Mouse (Mus musculus) layer of hippocampus, postnatal 36 days (tissue): ENCODE results near the gene Tox2. TPM values are rescaled to one million over a fixed set of nuclear protein-coding genes. Genes with fewer than 3 reads are reported as not detected.
A peak's percentile ranks its signal among the peaks of the same experiment; 100 is the strongest.

Experiments
- DNase-seq, 2 experiments: peaks; one replicate each; pipeline ENCODE4 v3.0.0; 2022
- total RNA-seq, 2 experiments: library from RNA; stranded (reverse); gene quantifications; 2 replicates each; pipeline ENCODE4 v1.2.3; 2021

The Tox2 gene
- total RNA-seq, 2 experiments from 2014 or later: 18.6 to 20.9 TPM

- no peak for DNase-seq
Observed at GRCm38 (mm10) chr2:163205262-163205647, 2.3 kb downstream of the Tox2 start.

DNA sequence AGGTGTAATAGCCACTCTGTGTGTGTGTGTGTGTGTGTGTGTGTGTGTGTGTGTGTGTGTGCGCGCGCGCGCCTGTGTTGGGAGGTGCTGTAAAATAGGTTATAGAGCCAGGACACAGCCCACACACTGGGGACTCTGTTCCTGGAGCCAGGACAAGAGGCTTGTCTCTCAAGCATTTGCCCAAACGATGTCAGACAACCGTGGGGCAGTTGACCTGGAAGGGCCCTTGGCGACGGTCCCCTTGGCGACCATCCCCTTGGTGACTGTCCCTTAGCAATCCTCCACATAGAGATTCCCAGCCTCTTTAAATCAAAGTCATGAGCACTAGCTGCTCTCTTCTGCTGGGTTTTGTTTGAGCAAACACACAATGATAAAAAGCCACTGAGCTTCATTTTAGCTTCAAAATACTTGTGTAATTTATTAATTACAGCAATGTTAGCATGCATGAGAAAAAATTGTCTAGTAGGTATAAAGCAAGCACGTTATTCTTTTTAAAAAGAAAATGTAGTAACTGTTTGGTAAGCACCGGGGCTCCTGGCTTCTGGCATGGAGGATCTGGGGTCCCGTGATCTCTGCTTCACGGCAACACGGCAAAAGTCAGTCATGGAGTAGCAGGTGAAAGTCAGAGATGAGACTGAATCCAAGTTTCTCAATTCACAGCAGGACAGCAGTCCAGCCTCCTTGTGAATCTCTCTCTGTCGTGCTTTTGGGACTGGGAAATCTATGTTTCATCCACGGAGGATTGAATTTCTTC lies 3.0 kb downstream of the Tox2 start:
- no peak for DNase-seq

DNA sequence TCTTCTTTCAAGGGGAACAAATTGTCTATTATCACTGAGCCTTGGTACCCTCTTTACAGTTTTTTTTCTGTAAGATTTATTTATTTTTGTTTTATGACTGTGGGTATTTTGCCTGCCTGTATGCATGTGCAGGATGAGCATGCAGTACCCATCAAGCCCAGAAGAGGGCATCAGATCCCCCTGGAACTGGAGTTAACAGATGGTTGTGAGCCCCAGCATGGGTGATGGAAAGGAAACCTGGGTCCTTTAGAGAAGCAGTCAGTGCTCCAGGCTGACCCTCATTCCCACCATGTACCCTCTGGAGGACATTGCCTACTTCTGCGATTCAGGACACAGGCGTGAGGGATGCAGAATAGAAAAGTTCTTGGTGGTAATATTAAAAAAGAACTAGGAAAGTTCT lies 4.4 kb downstream of the Tox2 start:
- no peak for DNase-seq

GRCm38 (mm10) chr2:163209139-163209538 lies 6.2 kb downstream of the Tox2 start:
- DNase-seq: no peak

GRCm38 (mm10) chr2:163213085-163213484 lies 10.2 kb downstream of the Tox2 start:
- DNase-seq: no peak

GRCm38 (mm10) chr2:163218095-163218494 lies 15.2 kb downstream of the Tox2 start:
- no peak for DNase-seq

DNA sequence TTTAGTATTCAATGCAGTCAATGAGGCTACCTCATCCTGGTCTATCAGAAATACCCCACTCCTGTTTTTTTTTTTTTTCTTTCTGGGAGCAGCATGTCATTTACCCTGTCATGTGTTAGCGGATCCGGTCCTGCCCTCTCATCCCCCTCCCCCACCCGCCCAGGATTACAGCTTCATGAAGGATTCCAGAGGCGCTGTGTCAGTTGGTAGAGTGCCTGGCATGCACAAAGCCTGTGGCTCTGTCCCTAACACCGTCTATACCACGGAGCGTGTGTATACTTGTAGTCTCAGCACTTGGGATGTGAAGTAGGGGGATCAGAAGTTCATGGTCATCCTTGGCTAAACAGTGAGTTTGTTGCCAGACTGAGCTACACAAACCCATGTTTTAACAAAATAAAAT lies 15.6 kb downstream of the Tox2 start:
- no peak for DNase-seq

DNA sequence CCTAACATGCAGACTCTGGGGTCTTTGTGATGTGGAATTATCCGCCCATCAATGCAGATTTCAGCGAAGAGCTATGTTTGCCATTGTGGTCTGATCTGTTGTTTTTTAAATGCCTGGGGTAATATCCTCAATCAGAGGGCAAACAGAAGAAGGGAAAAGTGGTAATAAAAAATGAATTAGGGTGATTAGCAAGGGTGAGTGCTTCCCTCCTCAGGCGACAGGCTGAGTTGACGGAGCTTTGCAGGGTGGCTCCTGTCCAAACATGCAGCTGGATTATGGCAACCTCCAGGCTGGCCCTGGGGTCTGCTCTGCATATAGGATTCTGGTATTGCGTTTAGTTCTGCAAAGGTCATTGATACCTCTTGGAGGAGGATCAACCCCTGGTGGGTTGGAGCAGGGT lies 16.5 kb downstream of the Tox2 start:
- DNase-seq: no peak

DNA sequence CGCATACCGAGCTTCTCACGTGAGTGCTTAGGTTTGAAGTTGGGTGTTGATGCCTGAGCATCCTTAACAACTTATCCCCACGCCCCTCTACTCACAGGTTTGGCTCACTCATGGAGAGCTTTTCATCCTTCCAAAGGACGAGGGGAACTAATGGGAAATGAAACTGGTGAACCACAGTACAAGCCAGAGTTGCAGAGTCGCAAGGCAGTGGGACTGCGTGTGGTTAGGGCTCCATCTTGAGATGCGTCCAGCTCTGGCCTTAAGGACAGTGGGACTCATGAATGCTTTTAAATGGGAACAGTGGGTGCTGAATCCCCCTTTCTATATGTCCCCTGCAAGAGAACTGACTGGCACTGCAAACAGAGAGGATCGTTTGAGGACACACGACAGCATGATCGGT lies 17.8 kb downstream of the Tox2 start:
- no peak for DNase-seq

DNA sequence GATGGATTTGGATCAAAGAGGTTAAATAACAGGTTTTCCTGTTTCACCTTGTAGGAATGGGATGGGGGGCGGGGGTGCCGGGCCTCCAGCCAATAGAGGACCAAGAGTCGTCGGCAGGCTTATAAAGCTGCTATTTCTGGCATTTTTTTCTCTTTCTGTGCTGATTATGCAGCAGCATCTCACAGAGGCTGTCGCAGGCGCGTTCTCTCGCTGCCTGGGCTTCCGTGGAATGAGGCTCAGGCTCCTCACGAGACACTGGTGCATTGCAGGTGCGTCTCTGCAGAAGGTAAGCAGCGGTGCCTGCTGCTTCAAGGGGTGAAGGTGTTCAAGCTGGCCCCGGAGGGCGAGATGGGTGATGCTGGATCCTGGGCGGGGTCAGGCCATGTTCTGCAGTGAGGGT lies 22.4 kb downstream of the Tox2 start:
- no peak for DNase-seq

GRCm38 (mm10) chr2:163229050-163229449 lies 26.1 kb downstream of the Tox2 start:
- DNase-seq: no peak

- DNase-seq: peak; percentile 58 to 61
Observed at GRCm38 (mm10) chr2:163231781-163232534, 29.0 kb downstream of the Tox2 start.

- no peak for DNase-seq
Observed at GRCm38 (mm10) chr2:163233666-163234065, 30.7 kb downstream of the Tox2 start.

GRCm38 (mm10) chr2:163236057-163236456 lies 33.1 kb downstream of the Tox2 start:
- DNase-seq: peak; percentile 27 to 38

GRCm38 (mm10) chr2:163237999-163238529 lies 35.1 kb downstream of the Tox2 start:
- DNase-seq: peak in 1 of 2 experiments; percentile 24

DNA sequence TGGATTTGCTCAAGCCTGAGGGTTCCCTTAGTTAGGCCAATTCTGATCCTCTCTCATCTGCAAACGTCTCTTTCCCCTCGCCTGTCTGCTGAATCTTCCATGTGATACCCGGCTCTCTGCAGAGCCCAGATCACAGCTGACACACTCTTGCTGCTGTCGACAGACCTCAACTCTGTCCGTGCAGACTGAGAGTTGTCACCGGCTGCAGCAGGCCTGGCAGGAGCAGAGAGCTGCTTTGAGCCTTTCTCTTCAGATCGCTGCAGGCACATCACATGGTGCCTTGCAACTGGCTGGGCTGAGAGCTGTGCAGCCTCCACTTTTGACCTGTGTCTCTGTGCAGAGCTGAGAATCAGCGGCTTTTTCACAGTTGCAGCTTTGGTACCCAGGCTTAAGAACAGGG lies 37.0 kb downstream of the Tox2 start:
- DNase-seq: no peak

- DNase-seq: no peak
Observed at GRCm38 (mm10) chr2:163241867-163242266, 38.9 kb downstream of the Tox2 start.

DNA sequence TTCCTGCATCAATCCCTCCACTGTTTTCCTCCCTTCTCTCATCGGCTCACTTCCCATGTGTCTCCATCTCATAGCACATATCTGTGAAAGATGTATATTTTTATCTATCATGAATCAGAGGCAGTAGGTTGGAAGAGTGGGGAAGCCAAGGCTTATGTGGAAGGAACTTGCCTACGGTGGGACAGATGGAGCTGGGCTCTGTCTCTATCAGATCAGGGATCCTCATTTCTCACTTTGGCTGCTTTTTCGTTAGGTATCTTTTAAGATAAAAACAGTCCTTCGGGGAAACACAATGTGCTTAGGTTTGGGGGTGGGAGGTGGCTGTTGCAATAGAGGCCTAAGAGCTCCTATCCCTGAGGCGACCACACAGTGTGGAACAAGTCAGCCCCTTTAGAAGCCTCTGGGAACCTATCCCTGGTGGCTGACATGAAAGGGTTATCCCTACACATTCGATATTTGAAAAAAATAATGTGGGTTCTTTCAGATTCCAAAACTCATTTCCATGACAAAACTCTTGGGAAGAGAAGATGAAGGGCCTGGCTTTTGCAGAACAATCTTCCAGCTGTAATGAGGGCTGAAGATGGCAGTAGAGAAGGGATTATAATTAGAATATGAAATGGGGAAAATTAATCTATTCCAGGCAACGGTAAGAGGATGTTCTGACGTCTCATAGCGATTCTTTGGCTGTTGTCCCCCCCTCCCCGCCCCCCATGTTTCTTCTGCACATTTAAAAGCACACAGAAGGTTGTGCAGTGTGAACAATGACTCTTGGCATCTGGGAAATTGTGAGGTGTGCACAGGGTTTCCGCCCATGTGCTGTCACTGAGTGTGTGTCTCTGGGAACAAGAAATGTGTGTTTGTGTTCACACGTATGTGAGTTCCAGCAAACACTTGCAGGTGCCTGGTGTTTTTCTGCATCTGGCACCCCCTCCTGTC lies 41.3 kb downstream of the Tox2 start:
- DNase-seq: no peak

DNA sequence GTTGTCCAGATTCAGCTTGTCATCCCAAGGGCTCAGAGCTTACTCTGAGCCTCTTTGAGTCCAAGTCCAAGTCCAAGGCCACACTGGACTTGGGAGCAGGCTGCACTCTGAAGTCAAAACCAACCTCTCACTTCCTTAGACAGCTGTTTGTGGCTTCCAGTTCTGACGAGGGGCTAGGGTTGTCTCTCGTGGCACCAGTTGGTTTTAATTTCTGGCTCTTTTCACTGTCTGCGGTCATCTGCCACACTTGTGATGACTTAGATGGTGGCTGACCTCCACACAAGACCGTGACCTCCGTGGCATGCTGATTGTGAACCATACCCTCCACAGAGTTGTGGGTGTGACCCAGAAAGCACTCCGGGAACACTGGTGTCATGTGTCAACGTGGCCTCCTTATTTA lies 46.0 kb downstream of the Tox2 start:
- DNase-seq: no peak

DNA sequence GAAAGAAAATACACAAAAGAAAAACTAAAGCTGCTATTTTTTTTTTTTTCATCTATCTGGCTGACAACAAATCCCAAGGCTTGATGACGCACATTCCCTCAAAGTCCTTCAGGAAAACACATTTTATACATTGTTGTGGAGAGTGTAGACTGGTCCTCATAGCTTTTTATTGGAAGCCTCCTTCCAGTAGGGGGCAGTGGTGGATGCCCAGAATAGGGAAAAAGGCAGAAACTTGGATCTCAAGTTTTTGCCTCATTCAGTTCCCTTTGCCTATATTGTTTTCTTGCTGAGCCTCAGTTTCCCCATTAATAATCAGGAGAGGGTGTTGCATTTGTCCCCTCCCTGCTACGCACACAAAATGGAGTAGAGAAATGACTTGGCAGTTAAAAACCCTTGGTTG lies 49.7 kb downstream of the Tox2 start:
- DNase-seq: no peak

GRCm38 (mm10) chr2:163253248-163254099 lies 50.5 kb downstream of the Tox2 start:
- no peak for DNase-seq

DNA sequence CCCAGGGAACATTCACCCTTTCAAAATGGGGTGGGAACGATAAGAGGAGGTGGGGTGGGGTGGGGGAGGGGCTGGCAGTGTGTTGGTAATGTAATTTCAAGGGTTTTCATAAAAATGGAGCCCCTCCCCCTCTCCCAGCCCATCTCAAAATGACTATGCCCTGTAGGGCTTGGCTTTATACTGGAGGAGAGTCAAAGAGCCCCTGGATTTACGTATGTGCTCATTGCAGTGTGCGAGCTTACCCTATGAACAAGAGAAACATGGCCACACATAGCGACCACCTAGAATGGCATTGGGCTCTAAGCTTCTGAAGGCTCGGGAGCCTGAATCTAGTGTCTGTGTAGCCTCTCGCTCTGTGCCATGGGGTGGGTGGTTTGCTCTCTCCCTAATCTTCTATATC lies 51.3 kb downstream of the Tox2 start:
- DNase-seq: no peak
